Mouse (Mus musculus) hindbrain, embryonic 14.5 days (tissue): ENCODE measurements around the gene Klf2. TPM values are rescaled to one million over a fixed set of nuclear protein-coding genes. Genes with fewer than 3 reads are reported as not detected.

Experiments
- ATAC-seq: fragments of 200-750 bp; cut with Nextera tagmentation; 2 replicates; pipeline ENCODE4 v1.8.0; 2017; ENCODE audit warnings: moderate number of reproducible peaks, mild to moderate bottlenecking, moderate TSS enrichment, moderate library complexity; ENCODE audit not compliant: low FRiP score
- DNase-seq: peaks from one replicate; pipeline ENCODE4 v3.0.0-alpha.2; 2015; ENCODE audit warnings: low spot score
- H3K27ac ChIP-seq: fragments of 300-500 bp; sonication (generic); 2 replicates; pipeline ENCODE4 v1.5.1; 2014; ENCODE audit warnings: mild to moderate bottlenecking, moderate library complexity
- H3K27me3 ChIP-seq: fragments of 300-500 bp; sonication (generic); 2 replicates; pipeline ENCODE4 v1.6.1; 2014; ENCODE audit warnings: mild to moderate bottlenecking, low read length, mixed read lengths; ENCODE audit not compliant: control insufficient read depth, insufficient read depth
- H3K36me3 ChIP-seq: fragments of 300-500 bp; sonication (generic); replicated peaks from 2 replicates; pipeline ENCODE4 v1.6.1; 2014; ENCODE audit not compliant: control insufficient read depth, insufficient read depth
- H3K4me1 ChIP-seq: fragments of 300-500 bp; sonication (generic); replicated peaks from 2 replicates; pipeline ENCODE4 v1.6.1; 2014; ENCODE audit warnings: antibody characterized with exemption, low read length, mixed read lengths; ENCODE audit not compliant: control insufficient read depth, insufficient read depth
- H3K4me2 ChIP-seq: fragments of 300-500 bp; sonication (generic); replicated peaks from 2 replicates; pipeline ENCODE4 v1.6.1; 2014; ENCODE audit warnings: mild to moderate bottlenecking, moderate library complexity
- H3K4me3 ChIP-seq: fragments of 300-500 bp; sonication (generic); replicated peaks from 2 replicates; pipeline ENCODE4 v1.5.1; 2014; ENCODE audit warnings: mild to moderate bottlenecking, low read length
- H3K9ac ChIP-seq: fragments of 300-500 bp; sonication (generic); 2 replicates; pipeline ENCODE4 v1.6.1; 2014
- H3K9me3 ChIP-seq: fragments of 300-500 bp; sonication (generic); 2 replicates; pipeline ENCODE4 v1.6.1; 2016; ENCODE audit warnings: low read length; ENCODE audit not compliant: control insufficient read depth
- WGBS: fragments of 180-500 bp; shearing (Covaris S2); extraction: QIAGEN DNeasy Blood & Tissue Kit; methylation state at CpG from one replicate; pipeline ENCODE4 v1.1.7; 2014; 5-methylcytosine and 5-hydroxymethylcytosine counted together
- polyA plus RNA-seq: library from polyadenylated mRNA; unstranded; fragments of >200 nt; fragmentation: Nextera tagmentation; extraction: Ambion mirVana; gene quantifications from 2 replicates; pipeline ENCODE4 v1.2.1, GENCODE M21; 2014

The Klf2 gene
- polyA plus RNA-seq, 1 experiment from 2014 or later = 9.5 TPM

DNA sequence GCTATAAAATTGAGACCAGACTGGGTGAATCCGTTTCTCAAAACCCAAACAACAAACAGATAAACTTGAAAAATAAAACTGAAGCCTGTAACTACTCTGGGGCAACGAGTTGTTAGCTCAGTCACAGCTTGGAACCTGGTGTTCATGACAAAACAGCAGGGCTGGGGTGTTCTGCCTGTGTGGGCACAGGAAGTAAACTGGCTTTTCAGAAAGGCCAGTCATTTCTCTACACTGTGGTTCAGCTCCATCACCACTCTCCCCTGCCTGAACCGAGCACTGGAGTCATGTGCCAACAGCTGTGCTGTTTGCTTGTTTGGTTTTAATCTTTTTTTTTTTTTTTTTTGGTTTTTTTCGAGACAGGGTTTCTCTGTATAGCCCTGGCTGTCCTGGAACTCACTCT is 24.9 kb downstream of the Klf2 start:
- no peaks in the 10 kb centered on the region for H3K27me3 ChIP-seq
- H3K4me2 ChIP-seq = no peak overlapping the region
- DNase-seq (no peak), ATAC-seq (no peak)
- no peaks in the 10 kb centered on the region for H3K9me3 ChIP-seq
- H3K4me3 ChIP-seq = no peak overlapping the region
- WGBS = 85% methylated on average over 4 of the region's 4 CpGs
- H3K36me3 ChIP-seq = peaks cover 86% of the 10 kb centered on the region
- H3K27ac ChIP-seq = no peak overlapping the region
- no peaks in the 10 kb centered on the region for H3K4me1 ChIP-seq
- H3K9ac ChIP-seq = no peak overlapping the region

DNA sequence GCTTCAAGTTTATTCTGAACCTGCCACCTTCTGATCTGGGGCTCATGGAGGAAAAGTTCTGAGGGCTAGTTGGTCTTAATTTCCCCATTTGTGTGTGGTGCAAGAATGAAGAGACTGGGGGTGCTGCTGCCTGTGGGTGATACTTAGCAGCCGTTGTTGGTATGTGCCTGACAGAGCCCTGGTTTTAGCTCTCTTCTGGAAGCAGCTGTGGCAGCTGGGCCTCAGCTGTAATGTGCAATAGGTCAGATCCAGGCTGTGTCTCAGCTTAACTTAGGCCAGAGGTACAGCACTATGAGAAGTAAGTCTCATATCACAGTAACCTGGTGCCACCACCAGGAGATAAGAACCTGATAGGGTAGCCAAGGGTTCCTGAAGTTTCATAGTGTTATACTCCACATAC is 28.7 kb downstream of the Klf2 start:
- Histone ChIP-seq H3K36me3 (peaks cover 63% of the 10 kb centered on the region), H3K4me3 (no peak overlapping the region)

GRCm38 (mm10) chr8:72348114-72348513 is 29.3 kb downstream of the Klf2 start:
- H3K4me2 ChIP-seq = no peak overlapping the region
- no peak for ATAC-seq
- no peaks in the 10 kb centered on the region for H3K27me3 ChIP-seq
- no peak overlapping the region for H3K9ac ChIP-seq
- no peak overlapping the region for H3K4me3 ChIP-seq
- H3K36me3 ChIP-seq = peaks cover 59% of the 10 kb centered on the region
- no peak for DNase-seq
- H3K9me3 ChIP-seq = no peaks in the 10 kb centered on the region
- H3K27ac ChIP-seq = no peak overlapping the region
- 98% methylated on average over 2 of the region's 2 CpGs for WGBS
- H3K4me1 ChIP-seq = no peaks in the 10 kb centered on the region

More for the DNA sequence above, 28.7 kb downstream of the Klf2 start:
- Histone ChIP-seq H3K4me1 (no peaks in the 10 kb centered on the region), H3K9ac (no peak overlapping the region), H3K4me2 (no peak overlapping the region), H3K9me3 (no peaks in the 10 kb centered on the region), H3K27me3 (no peaks in the 10 kb centered on the region), H3K27ac (no peak overlapping the region)
- DNase-seq = no peak
- whole genome bisulfite sequencing = 84% methylated on average over 1 of the region's 1 CpGs
- no peak for ATAC-seq

DNA sequence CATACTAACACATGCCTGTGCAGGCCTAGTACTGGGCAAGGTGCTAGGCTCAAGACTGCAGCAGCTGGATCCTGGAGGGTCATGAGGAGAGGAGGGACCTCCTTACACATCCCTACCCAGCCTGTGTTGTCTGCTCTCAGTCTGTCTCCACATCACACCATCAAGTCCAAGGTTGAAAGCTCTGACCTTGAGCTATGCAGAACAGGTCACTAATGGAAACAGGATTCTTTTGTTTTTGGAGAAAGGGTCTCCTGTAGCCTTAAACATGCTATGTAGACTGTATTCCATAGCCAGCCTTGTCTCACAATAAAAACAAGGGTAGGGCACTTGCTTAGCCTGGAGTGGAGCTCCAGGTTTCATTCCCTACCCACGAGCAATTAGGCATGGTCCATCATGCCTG is 30.1 kb downstream of the Klf2 start:
- Histone ChIP-seq H3K27me3 (no peaks in the 10 kb centered on the region), H3K36me3 (peaks cover 58% of the 10 kb centered on the region), H3K9me3 (no peaks in the 10 kb centered on the region), H3K9ac (no peak overlapping the region), H3K4me3 (no peak overlapping the region), H3K4me1 (no peaks in the 10 kb centered on the region), H3K4me2 (no peak overlapping the region), H3K27ac (no peak overlapping the region)
- ATAC-seq (no peak), DNase-seq (no peak)
- WGBS = 86% methylated on average over 1 of the region's 1 CpGs

- no peak overlapping the region for H3K9ac ChIP-seq
- H3K4me2 ChIP-seq = no peak overlapping the region
- H3K36me3 ChIP-seq = peaks cover 59% of the 10 kb centered on the region
- no peaks in the 10 kb centered on the region for H3K4me1 ChIP-seq
- no peaks in the 10 kb centered on the region for H3K9me3 ChIP-seq
- no peak overlapping the region for H3K27ac ChIP-seq
- no peak for DNase-seq
- WGBS = 95% methylated on average over 9 of the region's 9 CpGs
- H3K4me3 ChIP-seq = no peak overlapping the region
- no peak for ATAC-seq
- no peaks in the 10 kb centered on the region for H3K27me3 ChIP-seq
Measured at GRCm38 (mm10) chr8:72349838-72350237, 31.0 kb downstream of the Klf2 start.

DNA sequence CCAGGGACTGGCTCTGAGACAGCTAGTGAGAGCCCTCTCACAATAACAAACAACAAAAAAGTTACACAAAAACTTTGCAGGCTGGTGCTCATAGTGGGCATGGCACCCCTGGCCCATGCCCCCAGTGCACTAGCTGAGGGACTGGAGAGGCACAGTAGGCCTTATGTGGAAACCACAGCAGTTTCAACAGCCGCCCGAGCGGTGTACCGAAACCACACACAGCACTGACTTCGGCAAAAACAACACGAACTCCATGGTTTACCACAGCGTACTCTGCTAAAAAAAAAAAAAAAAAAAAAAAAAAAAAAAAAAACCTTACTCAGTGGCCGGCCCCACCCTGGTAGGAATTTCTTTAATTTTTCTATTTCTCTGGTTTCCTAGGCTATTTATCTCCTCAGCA is 31.9 kb downstream of the Klf2 start:
- Histone ChIP-seq H3K9ac (no peak overlapping the region), H3K4me2 (no peak overlapping the region), H3K36me3 (peaks cover 60% of the 10 kb centered on the region), H3K4me3 (no peak overlapping the region), H3K27me3 (no peaks in the 10 kb centered on the region), H3K4me1 (no peaks in the 10 kb centered on the region), H3K27ac (no peak overlapping the region), H3K9me3 (no peaks in the 10 kb centered on the region)
- ATAC-seq = no peak
- no peak for DNase-seq
- WGBS = 93% methylated on average over 8 of the region's 8 CpGs

- DNase-seq = no peak
- H3K4me2 ChIP-seq = no peak overlapping the region
- H3K9ac ChIP-seq = no peak overlapping the region
- ATAC-seq = no peak
- no peaks in the 10 kb centered on the region for H3K4me1 ChIP-seq
- H3K27ac ChIP-seq = no peak overlapping the region
- WGBS = 90% methylated on average over 7 of the region's 7 CpGs
- H3K36me3 ChIP-seq = peaks cover 60% of the 10 kb centered on the region
- H3K9me3 ChIP-seq = no peaks in the 10 kb centered on the region
- no peak overlapping the region for H3K4me3 ChIP-seq
- no peaks in the 10 kb centered on the region for H3K27me3 ChIP-seq
Measured at GRCm38 (mm10) chr8:72351405-72352005, 32.7 kb downstream of the Klf2 start.

GRCm38 (mm10) chr8:72352951-72353699 is 34.3 kb downstream of the Klf2 start:
- Histone ChIP-seq H3K27ac (no peak overlapping the region), H3K36me3 (peaks cover 64% of the 10 kb centered on the region), H3K4me2 (no peak overlapping the region), H3K4me1 (no peaks in the 10 kb centered on the region), H3K4me3 (no peak overlapping the region), H3K9ac (no peak overlapping the region), H3K27me3 (no peaks in the 10 kb centered on the region), H3K9me3 (no peaks in the 10 kb centered on the region)
- 84% methylated on average over 8 of the region's 8 CpGs for WGBS
- ATAC-seq (no peak), DNase-seq (no peak)

DNA sequence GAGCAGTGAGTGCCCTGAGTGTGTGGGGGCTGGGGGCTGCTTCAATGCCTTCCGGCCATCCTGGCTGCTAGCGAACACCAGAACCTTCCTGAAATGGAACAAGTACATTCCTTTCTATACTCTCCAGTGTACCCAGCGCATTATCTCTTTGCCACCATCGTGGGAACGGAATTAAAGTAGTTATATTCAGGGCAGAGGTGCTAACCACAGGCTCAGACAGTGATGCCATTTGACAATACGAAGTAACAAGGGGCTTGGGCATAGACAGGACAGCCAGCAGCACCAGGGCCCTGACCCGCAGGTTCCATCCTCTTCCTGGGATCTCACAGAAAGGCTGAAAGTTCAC is 34.8 kb downstream of the Klf2 start:
- H3K4me2 ChIP-seq = no peak overlapping the region
- H3K9ac ChIP-seq = no peak overlapping the region
- no peaks in the 10 kb centered on the region for H3K27me3 ChIP-seq
- H3K9me3 ChIP-seq = no peaks in the 10 kb centered on the region
- no peaks in the 10 kb centered on the region for H3K4me1 ChIP-seq
- no peak overlapping the region for H3K4me3 ChIP-seq
- WGBS = 89% methylated on average over 7 of the region's 7 CpGs
- DNase-seq = no peak
- no peak for ATAC-seq
- H3K27ac ChIP-seq = no peak overlapping the region
- H3K36me3 ChIP-seq = peaks cover 68% of the 10 kb centered on the region
